Mouse (Mus musculus) spleen, adult 2 months (tissue): ENCODE data around the gene Mid2. TPM values are rescaled to one million over a fixed set of nuclear protein-coding genes. Genes with fewer than 3 reads are reported as not detected.

Source experiments
- DNase-seq, 2 experiments: peaks; one replicate each; pipeline versions ENCODE4 v3.0.0 to v3.0.0-alpha.2; 2012 to 2021; ENCODE audit warnings: low spot score in 2 of 2, low read depth in 1 of 2
- H3K27ac ChIP-seq: fragments of 200-500 bp; 2 replicates; pipeline ENCODE4 v1.5.1; 2012; ENCODE audit warnings: low read length, inconsistent platforms; ENCODE audit not compliant: insufficient read depth
- H3K27me3 ChIP-seq: fragments of 200-500 bp; 2 replicates; pipeline ENCODE4 v1.6.1; 2012; ENCODE audit warnings: mild to moderate bottlenecking, moderate library complexity, low read length, inconsistent platforms; ENCODE audit not compliant: control insufficient read depth, insufficient read depth
- H3K36me3 ChIP-seq: fragments of 200-500 bp; 2 replicates; pipeline ENCODE4 v1.6.1; 2012; ENCODE audit warnings: mild to moderate bottlenecking, low read length, inconsistent platforms; ENCODE audit not compliant: control insufficient read depth, insufficient read depth
- H3K4me1 ChIP-seq: fragments of 200-500 bp; 2 replicates; pipeline ENCODE4 v1.6.1; 2011; ENCODE audit warnings: inconsistent platforms; ENCODE audit not compliant: control insufficient read depth, insufficient read depth, insufficient read length
- H3K4me3 ChIP-seq: fragments of 200-500 bp; 2 replicates; pipeline ENCODE4 v1.5.1; 2011; ENCODE audit warnings: mild to moderate bottlenecking, inconsistent platforms; ENCODE audit not compliant: insufficient read depth, insufficient read length; ENCODE audit errors: extremely low read depth
- CTCF ChIP-seq: fragments of 200-500 bp; IDR thresholded peaks from 2 replicates; pipeline ENCODE4 v1.5.1; 2011; ENCODE audit warnings: mild to moderate bottlenecking, inconsistent platforms; ENCODE audit not compliant: insufficient read depth, insufficient read length, insufficient replicate concordance; ENCODE audit errors: extremely low read depth
- POLR2A ChIP-seq: fragments of 200-500 bp; IDR thresholded peaks from 2 replicates; pipeline ENCODE4 v1.6.1; 2011; ENCODE audit warnings: low read depth, low read length, inconsistent platforms
- WGBS: fragments of 180-500 bp; shearing (Covaris S2); methylation state at CpG from one replicate; pipeline ENCODE4 v1.1.7; 2018; 5-methylcytosine and 5-hydroxymethylcytosine counted together
- polyA plus RNA-seq: library from polyadenylated mRNA; depleted of rRNA; stranded (reverse); fragments of >200 nt; gene quantifications from 2 replicates; pipeline ENCODE4 v1.2.3, GENCODE M21; 2012; rRNA removed

The Mid2 gene
- 2.4 and 2.6 TPM in 2 replicates for polyA plus RNA-seq

GRCm38 (mm10) chrX:140664479-140665241 lies at the start of gene Mid2:
Gene Mid2, plus strand, starts transcription at chrX:140664599.
- H3K4me3 ChIP-seq: peak within 1 kb of the TSS; percentile 36; the same call in 1 of the 2 replicates
- H3K27ac ChIP-seq: peak within 1 kb of the TSS; percentile 9; the same call in 1 of the 2 replicates
- TF ChIP-seq POLR2A (no peak), CTCF (no peak)
- WGBS: 36% methylated on average over 68 of the region's 68 CpGs
- H3K27me3 ChIP-seq: no peaks in the 10 kb centered on the region
- no peaks in the 10 kb centered on the region for H3K36me3 ChIP-seq
- DNase-seq: peak in 1 of 2 experiments; percentile 2
- no peaks in the 10 kb centered on the region for H3K4me1 ChIP-seq

- WGBS: 60% methylated on average over 12 of the region's 12 CpGs
- Histone ChIP-seq H3K36me3 (no peaks in the 10 kb centered on the region), H3K4me1 (no peaks in the 10 kb centered on the region)
These were observed 39.4 kb upstream of the Mid2 start for GRCm38 (mm10) chrX:140624875-140625594.

GRCm38 (mm10) chrX:140638028-140638427 lies 26.4 kb upstream of the Mid2 start:
- no peaks in the 10 kb centered on the region for H3K36me3 ChIP-seq
- no peak for DNase-seq
- TF ChIP-seq POLR2A (no peak), CTCF (no peak)
- no peak overlapping the region for H3K27ac ChIP-seq
- WGBS: 81% methylated on average over 5 of the region's 5 CpGs
- H3K4me1 ChIP-seq: no peaks in the 10 kb centered on the region
- no peaks in the 10 kb centered on the region for H3K27me3 ChIP-seq
- H3K4me3 ChIP-seq: no peak overlapping the region

More at GRCm38 (mm10) chrX:140624875-140625594, 39.4 kb upstream of the Mid2 start:
- TF ChIP-seq POLR2A (no peak), CTCF (no peak)
- DNase-seq: no peak
- Histone ChIP-seq H3K4me3 (no peak overlapping the region), H3K27ac (no peak overlapping the region), H3K27me3 (no peaks in the 10 kb centered on the region)

- H3K4me1 ChIP-seq: no peaks in the 10 kb centered on the region
- whole genome bisulfite sequencing: 63% methylated on average over 2 of the region's 2 CpGs
- no peak overlapping the region for H3K4me3 ChIP-seq
- no peaks in the 10 kb centered on the region for H3K36me3 ChIP-seq
- no peaks in the 10 kb centered on the region for H3K27me3 ChIP-seq
- H3K27ac ChIP-seq: no peak overlapping the region
- no peak for TF ChIP-seq CTCF
- DNase-seq: no peak
These were observed 24.8 kb upstream of the Mid2 start for GRCm38 (mm10) chrX:140639592-140639991.

- DNase-seq: no peak
- Histone ChIP-seq H3K36me3 (no peaks in the 10 kb centered on the region), H3K4me1 (no peaks in the 10 kb centered on the region), H3K27ac (no peak overlapping the region), H3K4me3 (no peak overlapping the region), H3K27me3 (no peaks in the 10 kb centered on the region)
- TF ChIP-seq POLR2A (no peak), CTCF (no peak)
- WGBS: 49% methylated on average over 1 of the region's 1 CpGs
These were observed 3.7 kb upstream of the Mid2 start for GRCm38 (mm10) chrX:140660731-140661130.

GRCm38 (mm10) chrX:140663516-140663915 lies 883 bp upstream of the Mid2 start:
- Histone ChIP-seq H3K4me3 (no peak overlapping the region), H3K36me3 (no peaks in the 10 kb centered on the region), H3K4me1 (no peaks in the 10 kb centered on the region), H3K27me3 (no peaks in the 10 kb centered on the region), H3K27ac (no peak overlapping the region)
- no peak for DNase-seq
- no peak for TF ChIP-seq POLR2A
- no peak for TF ChIP-seq CTCF
- WGBS: 58% methylated on average over 2 of the region's 2 CpGs
